Mouse (Mus musculus) frontal cortex, adult (tissue): Measurements from ENCODE around the gene Myt1.
"Not testable (repeated sequence)": the region's sequence is repeated elsewhere in the genome, so short reads cannot be mapped to it uniquely, and the experiment has no call there.

ENCODE experiments used
- ATAC-seq: cut with Nextera tagmentation; 2 replicates; pipeline ENCODE4 v1.9.2; 2017; ENCODE audit warnings: mild to moderate bottlenecking, moderate library complexity, mixed read lengths; ENCODE audit not compliant: low TSS enrichment

Myt1 gene

DNA sequence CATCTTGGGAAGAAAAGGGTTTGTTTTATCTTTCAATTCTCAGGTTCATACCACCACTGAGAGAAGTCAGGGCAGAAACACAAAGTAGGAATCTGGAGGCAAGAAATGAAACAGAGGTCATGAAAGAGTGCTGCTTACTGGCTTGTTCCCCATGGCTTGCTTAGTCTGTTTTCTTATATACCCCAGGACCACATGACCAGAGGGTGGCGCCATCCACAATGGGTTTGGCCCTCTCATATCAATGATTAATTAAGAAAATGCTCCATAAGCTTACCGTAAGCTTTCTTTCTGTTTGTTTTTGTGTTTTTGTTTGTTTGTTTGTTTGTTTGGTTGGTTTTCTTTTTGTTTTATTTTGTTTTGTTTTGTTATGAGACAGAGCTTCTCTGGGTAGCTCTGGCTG is 14.6 kb downstream of the Myt1 start:
- ATAC-seq, result no peak

DNA sequence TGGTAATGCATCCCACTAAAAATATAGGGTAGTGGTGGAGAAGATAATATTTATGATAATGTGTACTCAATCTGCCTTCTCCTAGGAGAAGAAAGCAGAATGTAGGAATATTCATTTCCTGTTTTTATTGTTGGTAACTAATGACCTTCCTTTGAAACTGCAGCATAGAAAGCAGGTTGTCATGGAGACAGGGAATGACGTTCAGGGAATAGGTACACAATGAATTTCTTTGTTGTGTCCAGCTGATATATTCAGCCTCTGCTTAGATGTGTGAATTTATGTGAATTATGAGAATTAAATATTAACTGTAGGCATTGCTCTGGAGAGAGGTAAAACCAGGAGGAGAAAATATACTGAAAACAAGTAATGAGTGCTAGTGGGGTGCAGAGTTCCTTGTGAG is 18.3 kb downstream of the Myt1 start:
- ATAC-seq, result no peak

DNA sequence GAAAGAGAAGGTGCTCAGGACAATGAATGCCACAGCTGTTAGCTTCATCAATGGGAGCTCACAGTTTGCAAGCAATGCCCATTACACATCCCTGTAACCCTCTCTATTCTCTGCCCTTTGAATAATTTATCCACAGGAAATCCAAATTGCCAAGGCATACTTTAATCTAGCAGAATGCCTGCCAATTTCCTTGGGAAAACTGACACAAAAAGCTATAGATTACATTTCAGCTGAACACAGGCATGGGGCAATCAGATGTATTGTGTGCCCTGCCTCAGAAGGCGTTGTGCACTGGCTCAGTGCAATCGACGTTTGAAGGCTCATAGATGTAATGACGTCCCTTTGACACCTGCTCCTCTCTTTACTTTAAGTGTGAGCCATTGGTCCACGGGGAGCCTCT is 24.7 kb downstream of the Myt1 start:
- ATAC-seq, result no peak

DNA sequence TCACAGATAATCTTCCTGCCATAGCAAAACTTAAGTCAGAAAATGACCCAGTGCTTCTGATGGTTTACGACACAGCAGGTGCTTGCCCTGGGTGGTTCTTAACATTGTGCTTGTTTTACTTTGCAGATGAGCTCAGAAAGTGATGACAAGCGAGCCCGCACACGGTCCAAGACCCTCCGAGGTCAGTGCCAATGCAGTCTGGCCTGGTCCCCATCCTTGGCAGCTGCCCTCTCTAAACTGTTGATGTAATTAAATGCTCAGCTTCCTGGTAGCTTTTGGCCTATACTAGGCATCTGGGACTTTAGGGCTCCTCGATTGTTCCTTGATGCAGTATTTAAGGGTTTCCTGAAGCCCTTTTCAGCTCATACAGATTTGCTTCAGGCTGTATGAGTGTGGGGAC is 26.3 kb downstream of the Myt1 start:
- no peak for ATAC-seq

DNA sequence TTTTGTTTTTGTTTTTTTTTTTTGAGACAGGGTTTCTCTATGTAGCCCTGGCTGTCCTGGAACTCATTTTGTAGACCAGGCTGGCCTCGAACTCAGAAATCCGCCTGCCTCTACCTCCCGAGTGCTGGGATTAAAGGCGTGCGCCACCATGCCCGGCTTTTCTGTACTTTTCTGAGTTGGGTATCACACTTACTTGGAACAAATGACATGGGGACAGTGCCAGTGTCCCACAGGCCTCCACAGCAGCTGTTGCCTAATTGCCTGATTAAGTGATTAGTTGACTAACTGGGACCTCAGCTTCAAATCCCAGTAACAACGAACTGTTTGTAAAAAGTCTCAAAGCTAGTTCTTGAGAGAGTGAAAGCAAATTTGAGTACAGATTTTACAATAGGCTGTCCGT is 30.1 kb downstream of the Myt1 start:
- not testable (repeated sequence) for ATAC-seq

DNA sequence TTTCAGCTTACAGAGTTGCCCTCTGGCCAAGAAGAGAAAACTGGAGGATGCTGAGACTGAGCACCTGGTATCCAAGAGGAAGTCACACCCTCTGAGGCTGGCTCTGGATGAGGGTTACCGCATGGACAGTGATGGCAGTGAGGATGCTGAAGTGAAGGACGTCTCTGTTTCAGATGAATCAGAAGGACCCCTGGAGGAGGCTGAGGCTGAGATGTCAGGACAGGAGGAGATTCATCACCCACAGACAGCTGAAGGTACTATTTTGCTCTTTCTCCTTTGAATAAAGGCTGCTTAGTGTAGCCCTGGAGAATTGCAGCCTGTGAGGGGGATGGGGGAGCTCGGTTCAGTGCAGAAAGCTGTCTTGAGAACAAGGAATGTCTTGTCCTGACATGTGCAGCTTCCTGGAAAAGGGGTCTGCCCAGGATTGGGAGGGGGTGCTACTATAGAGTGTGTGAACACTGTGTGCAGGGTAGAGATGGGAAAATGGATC is 32.6 kb downstream of the Myt1 start:
- ATAC-seq, result no peak

DNA sequence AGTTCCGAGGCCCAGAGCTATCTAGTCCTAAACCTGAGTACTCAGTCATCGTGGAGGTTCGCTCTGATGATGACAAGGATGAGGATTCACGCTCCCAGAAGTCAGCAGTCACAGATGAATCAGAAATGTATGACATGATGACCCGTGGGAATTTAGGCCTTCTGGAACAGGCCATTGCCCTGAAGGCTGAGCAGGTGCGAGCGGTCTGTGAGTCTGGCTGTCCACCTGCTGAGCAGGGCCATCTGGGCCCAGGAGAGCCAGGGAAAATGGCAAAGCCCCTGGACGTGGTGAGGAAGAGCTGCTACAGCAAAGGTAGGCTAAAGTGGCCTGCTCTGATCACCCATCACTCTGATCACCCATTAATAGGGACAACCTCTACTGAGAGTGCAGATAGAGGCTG is 34.5 kb downstream of the Myt1 start:
- ATAC-seq, result no peak

DNA sequence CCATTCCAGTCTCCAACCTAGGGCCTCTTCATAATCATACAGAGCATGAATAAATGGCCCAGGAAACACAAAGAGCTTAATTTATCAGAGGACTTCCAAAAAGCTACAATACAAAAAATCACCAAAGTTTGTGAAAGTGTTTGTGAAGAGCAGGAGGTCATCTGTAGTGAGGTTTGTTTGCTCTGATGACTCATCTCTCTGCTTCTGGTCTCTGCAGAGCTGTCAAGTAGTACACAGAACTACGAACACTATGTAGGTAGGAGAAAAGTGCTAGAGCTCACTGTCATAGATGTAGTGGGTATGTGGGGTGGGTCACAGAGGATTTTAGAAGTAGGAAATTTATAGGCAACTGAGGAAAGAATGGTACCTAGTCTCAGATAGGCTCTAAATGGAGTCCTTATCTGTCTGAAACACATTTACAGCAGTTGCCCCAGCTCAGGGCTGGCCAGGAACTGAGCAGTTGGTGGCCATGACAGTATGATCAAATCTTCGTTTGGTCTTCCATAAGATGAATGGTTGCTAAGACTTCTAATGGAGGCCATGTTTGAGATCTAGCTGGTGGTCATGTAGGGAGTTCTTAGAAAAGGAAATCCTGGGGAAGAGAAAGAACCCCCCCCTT is 66.0 kb downstream of the Myt1 start:
- ATAC-seq, result no peak

DNA sequence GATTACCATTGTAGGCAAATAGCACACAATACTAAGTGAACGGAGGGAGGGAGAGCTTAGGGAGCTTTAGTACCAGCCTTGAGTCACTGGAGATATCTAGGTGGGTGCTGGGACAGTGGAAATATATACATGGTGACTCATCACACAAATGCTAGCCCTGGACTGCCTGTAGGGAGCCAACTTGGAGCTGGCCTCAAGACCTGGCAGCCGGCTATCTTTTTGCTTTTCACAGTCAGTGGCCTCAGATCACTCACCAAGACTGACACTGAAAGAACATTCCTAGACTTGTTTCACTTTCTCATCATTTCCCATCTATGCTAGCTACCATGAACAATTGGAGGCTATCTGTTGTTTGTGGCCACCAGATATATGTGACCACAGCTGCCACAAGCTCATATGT is 69.6 kb downstream of the Myt1 start:
- ATAC-seq, result no peak

DNA sequence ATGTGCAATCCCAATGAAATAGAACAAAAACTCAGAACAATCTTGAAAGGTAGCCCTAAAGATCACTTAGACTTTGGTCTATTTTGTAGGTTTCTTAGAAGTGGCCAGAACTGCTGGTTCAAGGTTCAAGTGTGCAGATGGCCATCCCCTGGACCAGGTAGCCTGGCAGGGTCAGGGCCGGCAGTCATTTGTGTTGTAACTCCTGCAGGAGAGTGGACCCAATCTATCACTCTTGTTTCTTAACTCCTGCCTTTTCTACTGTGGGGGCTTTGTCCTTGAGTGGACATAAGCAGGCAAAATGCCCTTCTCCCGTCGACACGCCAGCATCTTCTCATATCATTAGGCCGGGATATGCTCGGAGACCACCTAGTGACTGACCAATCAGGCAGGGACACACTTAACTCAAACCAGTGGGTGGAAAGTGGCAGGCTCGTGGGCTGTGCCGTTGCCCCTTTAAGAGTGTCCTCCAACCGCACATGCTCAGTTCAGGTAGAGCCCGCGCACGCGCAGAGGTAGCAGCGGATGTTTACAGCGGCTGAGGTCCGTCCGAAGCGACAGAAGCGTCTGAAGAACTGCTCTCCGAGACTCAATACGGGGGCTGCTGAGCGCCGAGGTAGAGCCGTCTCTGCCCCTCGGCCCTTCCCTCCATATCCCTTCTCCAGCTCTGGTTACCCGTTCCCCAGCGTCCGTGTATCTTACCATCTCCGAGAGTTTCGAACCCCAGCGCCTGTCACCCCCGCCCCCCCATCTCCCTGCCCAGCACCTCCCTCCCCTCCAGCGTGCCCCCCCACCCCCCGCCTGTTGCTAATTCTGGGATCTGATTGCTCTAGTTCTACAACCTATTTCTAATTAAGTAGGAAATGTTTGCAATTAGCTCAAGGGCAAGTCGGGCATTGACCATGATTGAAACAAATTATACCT is 74.5 kb downstream of the Myt1 start, which contains the start of gene Pcmtd2:
Pcmtd2 (plus strand) TSS at position 483 of the 921 bp plus-strand sequence.
- peak; percentile 99 for ATAC-seq

DNA sequence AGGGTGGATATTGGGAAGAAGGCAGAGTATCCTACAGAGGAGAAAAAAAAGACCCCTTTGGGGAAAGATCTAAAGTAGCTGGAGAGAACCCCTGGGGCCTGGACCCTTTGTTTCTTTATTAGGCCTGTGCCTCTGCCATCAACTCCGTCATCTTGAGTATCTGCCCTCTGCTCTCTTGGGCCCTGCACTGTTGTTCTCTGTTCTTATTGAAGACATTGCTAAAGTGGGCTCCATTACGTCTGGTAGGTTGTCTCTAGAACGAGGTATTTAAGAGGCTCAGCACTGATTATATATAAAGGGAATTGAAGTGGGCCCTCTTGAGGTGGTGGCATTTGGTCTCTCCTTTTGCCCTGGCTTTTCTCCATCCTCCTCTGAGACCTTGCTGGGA is 75.2 kb downstream of the Myt1 start:
- no peak for ATAC-seq

DNA sequence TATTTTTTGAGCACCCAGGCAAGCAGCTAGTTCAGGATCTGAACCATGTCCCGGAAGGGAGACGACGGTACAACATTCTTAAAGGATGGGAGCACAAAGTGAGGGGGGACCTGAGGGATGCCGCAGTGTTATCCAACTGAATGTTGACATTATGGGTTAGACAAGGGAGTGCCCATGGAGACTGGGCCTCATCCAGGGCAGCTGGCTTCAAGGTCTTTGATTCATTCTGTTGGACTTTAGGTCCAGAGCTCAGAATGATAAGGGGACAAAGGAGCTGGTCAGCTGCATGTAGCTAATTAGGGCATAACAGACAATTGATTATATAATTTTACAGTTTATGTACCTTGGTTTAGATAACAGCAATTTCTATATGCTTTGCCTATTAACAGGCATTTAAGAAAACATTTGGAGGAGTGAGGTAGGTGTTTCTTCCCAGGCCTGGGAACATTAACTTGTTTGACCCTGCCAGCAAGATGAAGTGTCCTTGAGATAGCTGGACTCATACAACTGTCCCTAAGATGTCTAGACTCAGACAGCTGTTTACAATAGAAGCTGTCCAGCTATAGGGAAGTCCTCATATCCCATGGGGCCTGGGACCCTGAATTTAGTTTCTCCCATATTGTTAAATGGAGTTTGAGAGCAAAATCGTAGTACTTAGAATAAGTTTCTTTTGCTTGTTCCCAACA is 82.7 kb downstream of the Myt1 start:
- ATAC-seq, result no peak

DNA sequence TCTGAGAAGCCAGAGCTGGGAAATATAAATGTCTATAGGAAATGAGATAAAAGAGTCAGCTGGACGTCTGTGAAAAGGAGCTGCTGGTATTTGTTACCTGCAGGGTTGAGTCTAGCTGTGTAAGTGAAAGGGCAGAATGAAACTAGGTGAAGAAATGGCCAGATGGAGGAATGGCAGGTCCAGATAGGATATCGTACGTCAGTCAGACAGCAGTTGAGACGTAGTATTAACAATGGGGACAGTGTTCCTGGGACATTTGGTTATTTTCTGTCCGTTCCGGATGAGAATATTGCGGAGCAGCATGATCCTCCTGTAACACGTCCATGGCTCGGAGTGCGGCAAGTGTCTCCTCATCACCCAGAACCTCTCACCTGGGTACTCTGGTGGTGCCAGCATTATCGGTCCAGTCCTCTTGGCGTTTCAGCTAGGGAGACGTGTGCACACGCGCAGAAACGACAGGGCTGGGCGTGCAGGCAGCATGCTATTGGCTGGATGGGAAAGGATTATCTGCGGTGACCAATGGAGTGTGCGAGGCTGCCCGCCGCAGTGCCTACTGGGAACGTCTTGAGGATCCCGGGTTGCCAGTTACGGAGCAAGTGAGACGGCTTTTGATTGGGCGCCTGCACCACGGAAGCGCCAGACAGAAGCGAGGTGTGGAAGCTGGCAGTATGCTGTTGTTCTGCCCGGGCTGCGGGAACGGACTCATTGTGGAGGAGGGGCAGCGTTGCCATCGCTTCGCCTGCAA is 100.8 kb downstream of the Myt1 start, which contains the start of gene Polr3k:
Polr3k (plus strand) TSS at position 547 of the 745 bp plus-strand sequence.
- peak; percentile 99 for ATAC-seq

DNA sequence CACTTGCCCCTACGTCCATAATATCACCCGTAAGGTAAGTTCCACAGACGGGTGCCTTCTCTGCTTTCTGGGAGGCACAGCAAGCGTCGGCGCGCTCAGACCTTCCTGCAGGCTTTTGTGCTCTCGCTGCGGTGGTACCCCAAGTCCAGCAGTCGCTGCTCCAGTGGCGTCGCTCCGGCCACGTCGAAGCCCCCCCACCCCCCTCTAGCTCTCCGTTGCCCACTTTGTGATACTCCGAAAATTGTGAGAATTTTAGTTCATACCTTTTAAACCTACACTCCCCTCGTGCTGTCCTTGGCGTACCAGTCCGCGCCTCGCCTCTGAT is 101.4 kb downstream of the Myt1 start:
- no peak for ATAC-seq

DNA sequence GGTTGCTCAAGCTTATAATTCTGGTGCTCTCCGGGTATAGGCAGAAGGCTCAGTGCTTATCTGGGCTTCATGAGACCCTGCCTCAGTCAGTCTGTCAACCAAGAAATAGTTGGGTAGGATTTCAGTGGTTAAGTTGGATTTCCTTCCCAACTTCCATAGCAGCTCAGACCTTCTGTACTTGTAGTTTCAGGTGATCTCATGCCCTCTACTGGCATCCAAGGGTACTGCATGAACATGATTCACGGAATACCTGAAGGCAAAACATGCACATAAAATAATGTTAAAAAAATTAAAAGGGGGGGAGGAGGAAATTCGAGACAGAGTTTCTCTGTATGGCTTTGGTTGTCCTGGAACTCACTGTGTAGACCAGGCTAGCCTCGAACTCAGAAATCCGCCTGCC is 103.8 kb downstream of the Myt1 start:
- no peak for ATAC-seq

DNA sequence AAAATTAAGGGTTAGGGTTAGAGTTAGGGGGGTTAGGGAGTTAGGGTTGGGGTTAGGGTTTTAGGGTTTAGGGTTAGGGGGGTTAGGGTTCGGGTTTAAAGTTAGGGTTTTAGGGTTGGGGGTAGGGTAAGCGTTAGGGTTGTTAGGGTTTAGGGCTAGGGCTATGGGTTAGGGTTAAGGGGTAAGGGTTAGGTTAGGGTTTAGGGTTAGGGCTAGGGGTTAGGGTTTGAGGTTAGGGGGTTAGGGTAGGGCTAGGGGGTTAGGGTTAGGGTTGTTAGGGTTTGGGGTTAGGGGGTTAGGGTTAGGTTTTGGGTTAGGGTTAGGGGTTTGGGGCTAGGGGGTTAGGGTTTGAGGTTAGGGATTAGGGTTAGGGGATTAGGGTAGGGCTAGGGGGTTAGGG is 107.9 kb downstream of the Myt1 start:
- no peak for ATAC-seq
